Mouse (Mus musculus) lung, adult 2 months (tissue): ENCODE data around the gene Ssbp1.

Experiments used
- CTCF ChIP-seq: fragments of 200-500 bp; IDR thresholded peaks from 2 replicates; pipeline ENCODE4 v1.5.1; 2011; ENCODE audit warnings: mild to moderate bottlenecking, low read length, control low read depth; ENCODE audit not compliant: insufficient read depth
- POLR2A ChIP-seq: fragments of 200-500 bp; IDR thresholded peaks from 2 replicates; pipeline ENCODE4 v1.6.1; 2011; ENCODE audit warnings: low read depth, mild to moderate bottlenecking, control low read depth, low read length, borderline replicate concordance; ENCODE audit errors: extremely low read depth

DNA sequence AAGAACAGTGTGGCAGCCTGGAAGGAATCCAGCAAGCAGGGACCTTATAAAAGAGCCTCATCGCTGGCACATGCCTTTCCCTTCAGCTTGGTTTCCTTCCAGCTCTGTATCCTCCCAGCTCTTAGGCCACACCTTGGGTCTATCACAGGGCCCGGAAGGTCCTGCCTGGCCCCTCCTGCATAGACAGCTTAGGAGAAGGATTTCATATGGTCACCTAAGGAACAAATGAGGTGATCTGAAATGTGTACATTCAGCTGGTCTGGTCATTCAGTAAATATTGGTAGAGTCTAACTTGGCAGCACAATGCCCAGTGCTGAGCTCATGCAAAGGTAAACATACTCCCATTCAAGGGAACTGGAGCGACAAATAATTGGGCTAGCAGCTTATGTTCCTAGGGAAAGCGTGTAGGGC, 41.6 kb upstream of the Ssbp1 start:
- TF ChIP-seq CTCF (no peak), POLR2A (no peak)
